ENCODE assay signal across 14 mouse cellular contexts in genomic region chr3:89539740-89540370, GRCm38 (mm10). TPM values are rescaled to one million over a fixed set of nuclear protein-coding genes. Genes with fewer than 3 reads are reported as not detected.
DNase-seq lines count a peak whose midpoint lies in the region; ATAC-seq and TF ChIP-seq lines count a peak whose summit lies in the region.
"Had no signal": no experiment of that assay in that cellular context is flagged by ENCODE, and none has a peak within 500 bp of the region (broad histone marks: within the 10 kb centered on the region; RNA-seq: fewer than 3 reads in every experiment).

No protein-coding gene starts in this region.

- H3K36me3 ChIP-seq in hindbrain, embryonic 13.5 days, result no peaks in the 10 kb centered on the region
- no peaks in the 10 kb centered on the region for H3K36me3 ChIP-seq in hindbrain, embryonic 11.5 days (ENCODE audit: control insufficient read depth, insufficient read depth, low read length)
- H3K36me3 ChIP-seq in MEL (ENCODE audit: control insufficient read depth in 1 of 2, insufficient read depth in 2 of 2, low read length in 2 of 2), result peaks cover 0 to 22% of the 10 kb centered on the region in 2 experiments; a peak in 2 of 4 replicates
- no peaks in the 10 kb centered on the region for H3K36me3 ChIP-seq in hindbrain, postnatal 0 days (ENCODE audit: insufficient read depth, low read length)
- no peaks in the 10 kb centered on the region for H3K36me3 ChIP-seq in lung, postnatal 0 days (ENCODE audit: insufficient read depth, low read length)
- H3K36me3 ChIP-seq: G1E had no signal

- WGBS in hindbrain, embryonic 13.5 days, result 61% methylated on average over 9 of the region's 9 CpGs
- WGBS in hindbrain, embryonic 11.5 days, result 79% methylated on average over 9 of the region's 9 CpGs
- WGBS in hindbrain, postnatal 0 days, result 42% methylated on average over 9 of the region's 9 CpGs
- 48% methylated on average over 9 of the region's 9 CpGs for WGBS in lung, postnatal 0 days

- no peak for TF ChIP-seq CTCF in MEL (IDR thresholded peaks at IDR 0.05 in 2 of 3, conservative IDR thresholded peaks at IDR 0.05 in 1 of 3; ENCODE audit: control insufficient read depth in 1 of 3, insufficient read depth in 1 of 3, low read depth in 2 of 3, low read length in 3 of 3, poor library complexity in 1 of 3, severe bottlenecking in 1 of 3)
- no peak for TF ChIP-seq CTCF in hindbrain, postnatal 0 days (IDR thresholded peaks at IDR 0.05; ENCODE audit: low read depth)
- no peak for TF ChIP-seq CTCF in lung, postnatal 0 days (IDR thresholded peaks at IDR 0.05)

- no peaks in the 10 kb centered on the region for H3K27me3 ChIP-seq in hindbrain, embryonic 13.5 days
- no peaks in the 10 kb centered on the region for H3K27me3 ChIP-seq in hindbrain, embryonic 11.5 days (ENCODE audit: control insufficient read depth, insufficient read depth, low read length)
- peaks cover 0 to 3% of the 10 kb centered on the region in 2 experiments; a peak in 1 of 4 replicates for H3K27me3 ChIP-seq in MEL (ENCODE audit: control insufficient read depth in 1 of 2, insufficient read depth in 2 of 2, low read length in 2 of 2)
- H3K27me3 ChIP-seq in hindbrain, postnatal 0 days (ENCODE audit: insufficient read depth, low read length), result no peaks in the 10 kb centered on the region
- no peaks in the 10 kb centered on the region for H3K27me3 ChIP-seq in lung, postnatal 0 days (replicated peaks; ENCODE audit: insufficient read depth, low read length)

- peak overlapping the region; percentile 48; the same call in 1 of the 2 replicates for H3K27ac ChIP-seq in hindbrain, embryonic 13.5 days
- H3K27ac ChIP-seq in hindbrain, embryonic 11.5 days (ENCODE audit: low read depth, low read length), result no peak overlapping the region
- H3K27ac ChIP-seq in MEL (ENCODE audit: control insufficient read depth, low read depth, low read length), result no peak overlapping the region; the same call in 1 of the 2 replicates
- no peak overlapping the region for H3K27ac ChIP-seq in hindbrain, postnatal 0 days
- H3K27ac ChIP-seq in lung, postnatal 0 days (ENCODE audit: low read length), result no peak overlapping the region

- ATAC-seq in hindbrain, embryonic 13.5 days (ENCODE audit: low FRiP score), result no peak
- ATAC-seq in hindbrain, embryonic 11.5 days (ENCODE audit: low FRiP score), result no peak
- peak; percentile 73 for ATAC-seq in hindbrain, postnatal 0 days
- no peak for ATAC-seq in lung, postnatal 0 days
- ATAC-seq: inflammation-experienced regulatory T-cells, adult 6 months had no signal

- peaks cover 33% of the 10 kb centered on the region for H3K4me1 ChIP-seq in hindbrain, embryonic 13.5 days (replicated peaks)
- no peaks in the 10 kb centered on the region for H3K4me1 ChIP-seq in hindbrain, embryonic 11.5 days (replicated peaks; ENCODE audit: control insufficient read depth, insufficient read depth, low read length)
- peaks cover 2 to 28% of the 10 kb centered on the region in 2 experiments; a peak in 3 of 4 replicates for H3K4me1 ChIP-seq in MEL (ENCODE audit: control insufficient read depth in 1 of 2, insufficient read depth in 2 of 2, low read length in 2 of 2)
- H3K4me1 ChIP-seq in hindbrain, postnatal 0 days (ENCODE audit: insufficient read depth, low read length), result peaks cover 4% of the 10 kb centered on the region; the same call in 1 of the 2 replicates
- no peaks in the 10 kb centered on the region for H3K4me1 ChIP-seq in lung, postnatal 0 days (ENCODE audit: insufficient read depth, low read depth, low read length)

- TF ChIP-seq POLR2A in MEL (IDR thresholded peaks at IDR 0.05; ENCODE audit: control insufficient read depth in 1 of 2, insufficient read depth in 1 of 2, low read depth in 1 of 2, low read length in 2 of 2, poor library complexity in 1 of 2), result no peak

- peak; percentile 16 for DNase-seq in adrenal gland, postnatal 25 days
- no peak for DNase-seq in adrenal gland, adult 18-20 months (ENCODE audit: low spot score in 2 of 2)
- no peak for DNase-seq in hindbrain, embryonic 11.5 days (ENCODE audit: low spot score)
- DNase-seq in MEL (ENCODE audit: low read depth, low spot score), result peak; percentile 65
- peak; percentile 76 for DNase-seq in hindbrain, postnatal 0 days (ENCODE audit: low spot score)
- DNase-seq in yolk sac, embryonic 10.5 days (ENCODE audit: low spot score), result no peak
- DNase-seq in lung, postnatal 0 days (ENCODE audit: low spot score), result no peak
- DNase-seq: adrenal gland, postnatal 10 days; gastrocnemius, postnatal 14 days; lung, adult 18-20 months; retina, postnatal 1 day had no signal

- no peaks in the 10 kb centered on the region for H3K79me2 ChIP-seq in MEL (ENCODE audit: control insufficient read depth, insufficient read depth, low read length, poor library complexity)

- TF ChIP-seq EP300 in MEL (IDR thresholded peaks at IDR 0.05; ENCODE audit: low read depth in 1 of 2, low read length in 2 of 2), result peak in 1 of 2 experiments; percentile 35; a peak in 1 of 4 replicates
- TF ChIP-seq EP300 in lung, postnatal 0 days (IDR thresholded peaks at IDR 0.05), result no peak

- TF ChIP-seq RAD21 in MEL (IDR thresholded peaks at IDR 0.05; ENCODE audit: low read depth, low read length), result no peak

- no peaks in the 10 kb centered on the region for H3K9me3 ChIP-seq in hindbrain, embryonic 13.5 days
- no peaks in the 10 kb centered on the region for H3K9me3 ChIP-seq in hindbrain, embryonic 11.5 days (ENCODE audit: control insufficient read depth, low read length)
- H3K9me3 ChIP-seq in MEL (replicated peaks; ENCODE audit: insufficient read depth, low read length), result no peaks in the 10 kb centered on the region
- no peaks in the 10 kb centered on the region for H3K9me3 ChIP-seq in hindbrain, postnatal 0 days (ENCODE audit: low read length)
- H3K9me3 ChIP-seq in lung, postnatal 0 days (ENCODE audit: low read length), result no peaks in the 10 kb centered on the region
- H3K9me3 ChIP-seq: G1E had no signal

- no peak overlapping the region for H3K4me3 ChIP-seq in hindbrain, embryonic 13.5 days
- no peak overlapping the region for H3K4me3 ChIP-seq in hindbrain, embryonic 11.5 days (ENCODE audit: low read depth, low read length)
- no peak overlapping the region for H3K4me3 ChIP-seq in MEL (ENCODE audit: control insufficient read depth in 1 of 2, insufficient read depth in 1 of 2, low read depth in 2 of 2, low read length in 2 of 2)
- H3K4me3 ChIP-seq in hindbrain, postnatal 0 days (ENCODE audit: low read length), result no peak overlapping the region
- H3K4me3 ChIP-seq in lung, postnatal 0 days (ENCODE audit: low read depth, low read length), result no peak overlapping the region

- H3K9ac ChIP-seq in hindbrain, embryonic 13.5 days, result no peak overlapping the region
- H3K9ac ChIP-seq in hindbrain, embryonic 11.5 days (ENCODE audit: low read depth, low read length), result no peak overlapping the region
- H3K9ac ChIP-seq in MEL (ENCODE audit: control insufficient read depth, low read depth, low read length, poor library complexity, severe bottlenecking), result no peak overlapping the region
- H3K9ac ChIP-seq in hindbrain, postnatal 0 days (replicated peaks; ENCODE audit: low read length), result no peak overlapping the region
- no peak overlapping the region for H3K9ac ChIP-seq in lung, postnatal 0 days (replicated peaks; ENCODE audit: low read depth)

- no peak overlapping the region for H3K4me2 ChIP-seq in hindbrain, embryonic 13.5 days
- H3K4me2 ChIP-seq in hindbrain, embryonic 11.5 days (replicated peaks; ENCODE audit: low read depth, low read length), result no peak overlapping the region
- no peak overlapping the region for H3K4me2 ChIP-seq in hindbrain, postnatal 0 days (ENCODE audit: low read depth, low read length)
- H3K4me2 ChIP-seq in lung, postnatal 0 days (replicated peaks; ENCODE audit: low read depth, low read length), result no peak overlapping the region

TF ChIP-seq in MEL, 35 proteins besides CTCF, POLR2A, EP300 and RAD21:
- TF ChIP-seq E2F4 (IDR thresholded peaks at IDR 0.05; ENCODE audit: borderline replicate concordance, low read depth, low read length) (no peak), TCF12 (IDR thresholded peaks at IDR 0.05; ENCODE audit: low read depth, low read length) (0 out of 2 replicates have a peak, but pooled peaks have one; percentile 37), GATA1 (IDR thresholded peaks at IDR 0.05; ENCODE audit: low read depth, low read length) (peak; percentile 36; the same call in 1 of the 2 replicates), ZNF384 (IDR thresholded peaks at IDR 0.05; ENCODE audit: low read depth, low read length) (peak; percentile 71), MAZ (IDR thresholded peaks at IDR 0.05; ENCODE audit: low read depth, low read length) (no peak), JUND (IDR thresholded peaks at IDR 0.05; ENCODE audit: low read depth, low read length) (no peak)

RNA-seq across cellular contexts. Expression of gene Kcnn3, which starts 19.9 kb away (rescaled TPM):
- total RNA-seq in adrenal gland, postnatal 25 days (2021), result 4.1 and 5.5 TPM in 2 replicates
- 1 to 10 TPM; 2.7 to 3.8 TPM for total RNA-seq in adrenal gland, adult 18-20 months (2021)
- 5.1 and 6.6 TPM in 2 replicates for polyA plus RNA-seq in hindbrain, embryonic 13.5 days (2015; fragmentation: Nextera tagmentation; extraction: Ambion mirVana)
- polyA plus RNA-seq in hindbrain, embryonic 11.5 days (2014; fragmentation: Nextera tagmentation; extraction: Ambion mirVana), result 1.5 and 2.9 TPM in 2 replicates
- total RNA-seq in MEL (2012; rRNA removed), result not detected in 2 replicates
- polyA plus RNA-seq in MEL (2012; ENCODE audit: insufficient read depth in 1 of 2, insufficient read length in 2 of 2, low read depth in 1 of 2, low replicate concordance in 2 of 2, missing spikeins in 1 of 2), result under 1 TPM in 1 of 2 experiments, not detected in 1; 0.04 TPM
- total RNA-seq in hindbrain, postnatal 0 days (2014; rRNA removed), result 20.8 and 27.3 TPM in 2 replicates
- polyA plus RNA-seq in hindbrain, postnatal 0 days (2015; fragmentation: Nextera tagmentation; extraction: Ambion mirVana), result 7.2 and 7.4 TPM in 2 replicates
- polyA plus RNA-seq in lung, postnatal 0 days (2015; fragmentation: Nextera tagmentation; extraction: Ambion mirVana), result 1.00 and 1.0 TPM in 2 replicates
- polyA plus RNA-seq: G1E; inflammation-experienced regulatory T-cells, adult 6 months had no signal

Comparison
In these comparisons a context has a peak if more than half of its experiments do, and no peak if none do; other contexts are left out.
1. DNase-seq: peak in adrenal gland, postnatal 25 days (single experiment), MEL (single experiment) and hindbrain, postnatal 0 days (single experiment); none in adrenal gland, adult 18-20 months (0 of 2), hindbrain, embryonic 11.5 days (single experiment), yolk sac, embryonic 10.5 days (single experiment) and lung, postnatal 0 days (single experiment).